Mouse (Mus musculus) stomach, embryonic 16.5 days (tissue): ENCODE measurements at regions not wholly inside any gene's neighbourhood (a gene's known extent, or its start where the extent isn't known, plus 50 kb on each side); places are given as distances from the start of the nearest gene placed in this dataset.

Source experiments
- ATAC-seq: fragments of 200-750 bp; cut with Nextera tagmentation; 2 replicates; pipeline ENCODE4 v1.8.0; 2017; ENCODE audit warnings: moderate number of reproducible peaks, moderate TSS enrichment; ENCODE audit not compliant: insufficient read depth, low FRiP score
- H3K27ac ChIP-seq: fragments of 300-500 bp; sonication (generic); 2 replicates; pipeline ENCODE4 v1.5.1; 2014; ENCODE audit warnings: low read length
- H3K27me3 ChIP-seq: fragments of 300-500 bp; sonication (generic); 2 replicates; pipeline ENCODE4 v1.6.1; 2014; ENCODE audit warnings: low read length, control low read depth, mixed read lengths; ENCODE audit not compliant: control insufficient read depth, insufficient read depth
- H3K36me3 ChIP-seq: fragments of 300-500 bp; sonication (generic); 2 replicates; pipeline ENCODE4 v1.6.1; 2014; ENCODE audit warnings: low read length; ENCODE audit not compliant: control insufficient read depth, insufficient read depth
- H3K4me1 ChIP-seq: fragments of 300-500 bp; sonication (generic); 2 replicates; pipeline ENCODE4 v1.6.1; 2014; ENCODE audit warnings: low read length, control low read depth, mixed read lengths; ENCODE audit not compliant: control insufficient read depth, insufficient read depth
- H3K4me2 ChIP-seq: fragments of 300-500 bp; sonication (generic); 2 replicates; pipeline ENCODE4 v1.6.1; 2014; ENCODE audit warnings: low read depth, low read length, mixed read lengths
- H3K4me3 ChIP-seq: fragments of 300-500 bp; sonication (generic); replicated peaks from 2 replicates; pipeline ENCODE4 v1.5.1; 2014; ENCODE audit warnings: mild to moderate bottlenecking, low read length
- H3K9ac ChIP-seq: fragments of 300-500 bp; sonication (generic); 2 replicates; pipeline ENCODE4 v1.6.1; 2014; ENCODE audit warnings: low read length
- H3K9me3 ChIP-seq: fragments of 300-500 bp; sonication (generic); replicated peaks from 2 replicates; pipeline ENCODE4 v1.6.1; 2016; ENCODE audit warnings: low read length, control low read depth; ENCODE audit not compliant: control insufficient read depth
- WGBS: fragments of 180-500 bp; shearing (Covaris S2); extraction: QIAGEN DNeasy Blood & Tissue Kit; methylation state at CpG from one replicate; pipeline ENCODE4 v1.1.7; 2014; 5-methylcytosine and 5-hydroxymethylcytosine counted together

- ATAC-seq, result no peak
- WGBS, result 78% methylated on average over 8 of the region's 8 CpGs
- H3K4me1 ChIP-seq, result no peaks in the 10 kb centered on the region
These were observed 58.3 kb downstream of the Erv3 start for GRCm38 (mm10) chr2:131801212-131801611.

GRCm38 (mm10) chr2:131800126-131800894 lies 59.2 kb downstream of the Erv3 start:
- WGBS, result 83% methylated on average over 8 of the region's 8 CpGs
- ATAC-seq, result no peak
- no peaks in the 10 kb centered on the region for H3K4me1 ChIP-seq
- no peak overlapping the region for H3K4me3 ChIP-seq
- H3K9ac ChIP-seq, result no peak overlapping the region
- H3K9me3 ChIP-seq, result no peaks in the 10 kb centered on the region
- no peak overlapping the region for H3K4me2 ChIP-seq
- no peak overlapping the region for H3K27ac ChIP-seq
- H3K36me3 ChIP-seq, result no peaks in the 10 kb centered on the region
- H3K27me3 ChIP-seq, result no peaks in the 10 kb centered on the region

More at GRCm38 (mm10) chr2:131801212-131801611, 58.3 kb downstream of the Erv3 start:
- H3K9ac ChIP-seq, result no peak overlapping the region
- H3K9me3 ChIP-seq, result no peaks in the 10 kb centered on the region
- no peak overlapping the region for H3K4me3 ChIP-seq
- H3K4me2 ChIP-seq, result no peak overlapping the region
- H3K36me3 ChIP-seq, result no peaks in the 10 kb centered on the region
- H3K27ac ChIP-seq, result no peak overlapping the region
- no peaks in the 10 kb centered on the region for H3K27me3 ChIP-seq

- WGBS, result 74% methylated on average over 7 of the region's 7 CpGs
- no peaks in the 10 kb centered on the region for H3K36me3 ChIP-seq
- no peak overlapping the region for H3K9ac ChIP-seq
- no peaks in the 10 kb centered on the region for H3K27me3 ChIP-seq
- no peak for ATAC-seq
- no peaks in the 10 kb centered on the region for H3K4me1 ChIP-seq
- H3K4me2 ChIP-seq, result no peak overlapping the region
- H3K9me3 ChIP-seq, result no peaks in the 10 kb centered on the region
- no peak overlapping the region for H3K4me3 ChIP-seq
- no peak overlapping the region for H3K27ac ChIP-seq
These were observed 60.1 kb downstream of the Erv3 start for GRCm38 (mm10) chr2:131799486-131799885.

GRCm38 (mm10) chr2:131797001-131797693 lies 62.4 kb downstream of the Erv3 start:
- Histone ChIP-seq H3K9ac (no peak overlapping the region), H3K27ac (no peak overlapping the region), H3K9me3 (no peaks in the 10 kb centered on the region), H3K36me3 (no peaks in the 10 kb centered on the region), H3K4me1 (no peaks in the 10 kb centered on the region), H3K27me3 (no peaks in the 10 kb centered on the region), H3K4me3 (no peak overlapping the region), H3K4me2 (no peak overlapping the region)
- WGBS, result 37% methylated on average over 9 of the region's 9 CpGs
- ATAC-seq, result no peak

- H3K4me1 ChIP-seq, result no peaks in the 10 kb centered on the region
These were observed 84.2 kb downstream of the Erv3 start for GRCm38 (mm10) chr2:131775381-131775780.

GRCm38 (mm10) chr2:131773691-131774090 lies 85.9 kb downstream of the Erv3 start:
- no peaks in the 10 kb centered on the region for H3K27me3 ChIP-seq
- no peak overlapping the region for H3K4me2 ChIP-seq
- 51% methylated on average over 4 of the region's 4 CpGs for WGBS
- no peak overlapping the region for H3K4me3 ChIP-seq
- no peaks in the 10 kb centered on the region for H3K36me3 ChIP-seq
- no peak for ATAC-seq
- no peaks in the 10 kb centered on the region for H3K4me1 ChIP-seq
- no peaks in the 10 kb centered on the region for H3K9me3 ChIP-seq
- no peak overlapping the region for H3K27ac ChIP-seq
- H3K9ac ChIP-seq, result no peak overlapping the region

More at GRCm38 (mm10) chr2:131775381-131775780, 84.2 kb downstream of the Erv3 start:
- WGBS, result 77% methylated on average over 1 of the region's 1 CpGs
- ATAC-seq, result no peak
- H3K4me2 ChIP-seq, result no peak overlapping the region
- no peak overlapping the region for H3K9ac ChIP-seq
- no peak overlapping the region for H3K27ac ChIP-seq
- no peaks in the 10 kb centered on the region for H3K36me3 ChIP-seq
- no peak overlapping the region for H3K4me3 ChIP-seq
- H3K9me3 ChIP-seq, result no peaks in the 10 kb centered on the region
- no peaks in the 10 kb centered on the region for H3K27me3 ChIP-seq

GRCm38 (mm10) chr2:131772163-131772562 lies 87.4 kb downstream of the Erv3 start:
- WGBS, result 72% methylated on average over 5 of the region's 5 CpGs
- Histone ChIP-seq H3K9ac (no peak overlapping the region), H3K36me3 (no peaks in the 10 kb centered on the region), H3K4me2 (no peak overlapping the region), H3K4me1 (no peaks in the 10 kb centered on the region), H3K27me3 (no peaks in the 10 kb centered on the region), H3K9me3 (no peaks in the 10 kb centered on the region), H3K27ac (no peak overlapping the region), H3K4me3 (no peak overlapping the region)
- ATAC-seq, result no peak

- ATAC-seq, result no peak
- Histone ChIP-seq H3K4me1 (no peaks in the 10 kb centered on the region), H3K27ac (no peak overlapping the region), H3K9me3 (no peaks in the 10 kb centered on the region), H3K4me3 (no peak overlapping the region), H3K36me3 (no peaks in the 10 kb centered on the region), H3K9ac (no peak overlapping the region), H3K4me2 (no peak overlapping the region), H3K27me3 (no peaks in the 10 kb centered on the region)
- WGBS, result 55% methylated on average over 5 of the region's 5 CpGs
These were observed 88.7 kb downstream of the Erv3 start for GRCm38 (mm10) chr2:131770852-131771251.

GRCm38 (mm10) chr2:131769656-131770210 lies 89.8 kb downstream of the Erv3 start:
- H3K9ac ChIP-seq, result no peak overlapping the region
- no peaks in the 10 kb centered on the region for H3K36me3 ChIP-seq
- no peak overlapping the region for H3K4me2 ChIP-seq
- no peak for ATAC-seq
- no peak overlapping the region for H3K27ac ChIP-seq
- WGBS, result 77% methylated on average over 9 of the region's 9 CpGs
- H3K27me3 ChIP-seq, result no peaks in the 10 kb centered on the region
- no peaks in the 10 kb centered on the region for H3K9me3 ChIP-seq
- no peak overlapping the region for H3K4me3 ChIP-seq
- H3K4me1 ChIP-seq, result no peaks in the 10 kb centered on the region
